Comparison of ENCODE assay signal across 10 mouse cellular contexts in genomic region chr1:91823530-91823929, GRCm38 (mm10). TPM values are rescaled to one million over a fixed set of nuclear protein-coding genes. Genes with fewer than 3 reads are reported as not detected.
DNase-seq lines count a peak whose midpoint lies in the region; ATAC-seq lines count a peak whose summit lies in the region.
"Had no signal": no experiment of that assay in that cellular context is flagged by ENCODE, and none has a peak within 500 bp of the region (broad histone marks: within the 10 kb centered on the region; RNA-seq: fewer than 3 reads in every experiment).

No protein-coding gene starts in this region.

- no peaks in the 10 kb centered on the region for H3K9me3 ChIP-seq in heart, embryonic 14.5 days (ENCODE audit: control insufficient read depth, low read length)
- H3K9me3 ChIP-seq in lung, embryonic 16.5 days (ENCODE audit: control insufficient read depth, low read length) = no peaks in the 10 kb centered on the region
- H3K9me3 ChIP-seq: forebrain, embryonic 10.5 days had no signal

- no peaks in the 10 kb centered on the region for H3K27me3 ChIP-seq in heart, embryonic 14.5 days (ENCODE audit: control insufficient read depth, insufficient read depth, low read length)
- H3K27me3 ChIP-seq in lung, embryonic 16.5 days (ENCODE audit: control insufficient read depth, insufficient read depth, low read depth, low read length) = no peaks in the 10 kb centered on the region

- H3K27ac ChIP-seq in heart, embryonic 14.5 days (replicated peaks in 1 of 2; ENCODE audit: control insufficient read depth in 1 of 2, insufficient read depth in 1 of 2, low read depth in 2 of 2, low read length in 2 of 2) = peak overlapping the region; percentile 12 to 19; a peak in 2 of 4 replicates
- no peak overlapping the region for H3K27ac ChIP-seq in lung, embryonic 16.5 days (ENCODE audit: low read length)
- H3K27ac ChIP-seq: forebrain, embryonic 10.5 days had no signal

- WGBS in heart, embryonic 14.5 days = 26% methylated on average over 3 of the region's 3 CpGs
- WGBS in lung, embryonic 16.5 days = 15% methylated on average over 3 of the region's 3 CpGs

- H3K4me2 ChIP-seq in heart, embryonic 14.5 days (ENCODE audit: low read length) = no peak overlapping the region
- no peak overlapping the region for H3K4me2 ChIP-seq in lung, embryonic 16.5 days (ENCODE audit: low read depth, low read length)

- H3K36me3 ChIP-seq in heart, embryonic 14.5 days (ENCODE audit: control insufficient read depth, insufficient read depth, low read length) = no peaks in the 10 kb centered on the region
- H3K36me3 ChIP-seq in lung, embryonic 16.5 days (ENCODE audit: control insufficient read depth, insufficient read depth, low read length) = no peaks in the 10 kb centered on the region
- H3K36me3 ChIP-seq: forebrain, embryonic 10.5 days had no signal

- H3K9ac ChIP-seq in heart, embryonic 14.5 days (ENCODE audit: low read length) = no peak overlapping the region
- no peak overlapping the region for H3K9ac ChIP-seq in lung, embryonic 16.5 days (ENCODE audit: low read length)

- ATAC-seq in heart, embryonic 14.5 days (ENCODE audit: insufficient number of reproducible peaks, insufficient read depth, low FRiP score, low read depth) = peak; percentile 36; the same call in 1 of the 2 replicates
- ATAC-seq in lung, embryonic 16.5 days (ENCODE audit: low read depth) = peak; percentile 55
- ATAC-seq: intestine, embryonic 16.5 days had no signal

- H3K4me1 ChIP-seq in heart, embryonic 14.5 days (ENCODE audit: control insufficient read depth in 2 of 2, insufficient read depth in 2 of 2, low read length in 2 of 2) = peaks cover 12 to 23% of the 10 kb centered on the region in 2 experiments
- peaks cover 5% of the 10 kb centered on the region; the same call in 1 of the 2 replicates for H3K4me1 ChIP-seq in lung, embryonic 16.5 days (replicated peaks; ENCODE audit: control insufficient read depth, insufficient read depth, low read length)

- H3K4me3 ChIP-seq in heart, embryonic 14.5 days (ENCODE audit: control insufficient read depth in 1 of 2, insufficient read depth in 1 of 2, low read depth in 1 of 2, low read length in 2 of 2) = no peak overlapping the region
- no peak overlapping the region for H3K4me3 ChIP-seq in lung, embryonic 16.5 days (ENCODE audit: low read length)
- H3K4me3 ChIP-seq: forebrain, embryonic 10.5 days had no signal

- peak; percentile 83 for DNase-seq in Muller cell, postnatal 12 days (ENCODE audit: inconsistent ontology term)
- peak; percentile 11 for DNase-seq in adrenal gland, postnatal 25 days
- DNase-seq in thymus, postnatal 0 days (ENCODE audit: low spot score) = no peak
- no peak for DNase-seq in cerebellum, adult 8-10 months
- DNase-seq in spleen, postnatal 4 days (ENCODE audit: low spot score in 2 of 2) = no peak
- DNase-seq: cerebellum, adult 18-20 months had no signal

RNA-seq across cellular contexts. Expression of gene Twist2, which starts 22.3 kb away (rescaled TPM):
- 1.6 and 1.7 TPM in 2 replicates for total RNA-seq in adrenal gland, postnatal 25 days (2021)
- polyA plus RNA-seq in heart, embryonic 14.5 days (2014; fragmentation: Nextera tagmentation; extraction: Ambion mirVana) = 1.6 and 2.7 TPM in 2 replicates
- 6.8 and 7.2 TPM in 2 replicates for polyA plus RNA-seq in lung, embryonic 16.5 days (2015; fragmentation: Nextera tagmentation; extraction: Ambion mirVana)
- polyA plus RNA-seq in thymus, postnatal 0 days (2015; fragmentation: Nextera tagmentation; extraction: Ambion mirVana) = 0.72 and 1.2 TPM in 2 replicates

Comparison
In these comparisons a context has a peak if more than half of its experiments do, and no peak if none do; other contexts are left out.
1. DNase-seq: peak in Muller cell, postnatal 12 days (single experiment) and adrenal gland, postnatal 25 days (single experiment); none in thymus, postnatal 0 days (single experiment), cerebellum, adult 8-10 months (single experiment) and spleen, postnatal 4 days (0 of 2).